Mouse (Mus musculus): ENCODE data around the gene Top1. TPM values are rescaled to one million over a fixed set of nuclear protein-coding genes. Genes with fewer than 3 reads are reported as not detected.

The Top1 gene
- polyA plus RNA-seq (2014; fragmentation: Nextera tagmentation; extraction: Ambion mirVana), result 84.0 and 85.1 TPM in 2 replicates

DNA sequence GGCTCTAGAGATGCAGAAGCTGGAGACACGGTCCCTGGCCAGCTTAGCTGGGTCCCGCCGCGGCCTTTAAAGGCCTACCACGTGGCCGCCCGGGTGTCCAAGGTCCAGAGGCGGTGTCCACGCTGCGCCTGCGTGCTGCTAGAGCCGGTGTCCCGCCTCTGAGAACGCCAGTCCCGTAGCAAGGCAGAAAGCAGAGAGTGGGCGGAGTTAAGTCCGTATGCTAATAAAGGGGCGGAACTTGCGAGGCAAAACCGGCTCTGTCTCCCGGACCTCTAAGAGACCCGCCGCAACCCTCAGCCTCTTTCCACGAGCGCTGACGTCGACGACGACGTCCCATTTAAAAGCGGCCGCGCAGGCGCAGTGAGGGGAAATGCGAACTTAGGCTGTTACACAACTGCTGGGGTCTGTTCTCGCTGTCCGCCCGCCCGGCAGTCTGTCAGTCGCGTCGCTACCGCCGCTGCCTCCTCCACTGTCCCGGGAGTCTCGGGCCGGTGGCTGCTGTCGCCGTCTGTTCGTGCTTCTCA is at the start of gene Top1:
TSS of gene Top1 (plus strand) at position 275 of the 524 bp plus-strand sequence.
- Histone ChIP-seq H3K27me3 (replicated peaks; ENCODE audit: control insufficient read depth, insufficient read depth, low read length) (no peaks in the 10 kb centered on the region), H3K36me3 (ENCODE audit: control insufficient read depth, insufficient read depth, low read length) (no peaks in the 10 kb centered on the region), H3K9ac (ENCODE audit: low read length) (peak within 1 kb of the TSS; percentile 100), H3K4me3 (ENCODE audit: low read depth, low read length) (peak within 1 kb of the TSS; percentile 100), H3K27ac (ENCODE audit: low read depth, low read length) (peak within 1 kb of the TSS; percentile 99), H3K9me3 (replicated peaks; ENCODE audit: control insufficient read depth, low read length) (no peaks in the 10 kb centered on the region), H3K4me2 (ENCODE audit: low read length) (peak within 1 kb of the TSS; percentile 94), H3K4me1 (ENCODE audit: control insufficient read depth, insufficient read depth, low read length) (peaks cover 15% of the 10 kb centered on the region)
- peak; percentile 96 for ATAC-seq
- WGBS, result under 1% methylated on average over 50 of the region's 50 CpGs
- peak; percentile 100 for DNase-seq (ENCODE audit: low spot score)

GRCm38 (mm10) chr2:160597582-160598281 is 48.0 kb upstream of the Top1 start:
- 29% methylated on average over 12 of the region's 12 CpGs for WGBS
- no peak overlapping the region for H3K27ac ChIP-seq (ENCODE audit: low read depth, low read length)
- H3K9me3 ChIP-seq (replicated peaks; ENCODE audit: control insufficient read depth, low read length), result no peaks in the 10 kb centered on the region
- no peak overlapping the region for H3K9ac ChIP-seq (ENCODE audit: low read length)
- no peaks in the 10 kb centered on the region for H3K36me3 ChIP-seq (ENCODE audit: control insufficient read depth, insufficient read depth, low read length)
- DNase-seq (ENCODE audit: low spot score) (peak; percentile 83), ATAC-seq (peak; percentile 89)
- H3K4me3 ChIP-seq (ENCODE audit: low read depth, low read length), result no peak overlapping the region
- no peak overlapping the region for H3K4me2 ChIP-seq (ENCODE audit: low read length)
- H3K27me3 ChIP-seq (replicated peaks; ENCODE audit: control insufficient read depth, insufficient read depth, low read length), result no peaks in the 10 kb centered on the region
- H3K4me1 ChIP-seq (ENCODE audit: control insufficient read depth, insufficient read depth, low read length), result no peaks in the 10 kb centered on the region

GRCm38 (mm10) chr2:160601805-160602204 is 43.9 kb upstream of the Top1 start:
- H3K27me3 ChIP-seq (replicated peaks; ENCODE audit: control insufficient read depth, insufficient read depth, low read length), result no peaks in the 10 kb centered on the region
- 36% methylated on average over 1 of the region's 1 CpGs for WGBS
- peak; percentile 46 for DNase-seq (ENCODE audit: low spot score)

GRCm38 (mm10) chr2:160603154-160603933 is 42.3 kb upstream of the Top1 start:
- H3K36me3 ChIP-seq (ENCODE audit: control insufficient read depth, insufficient read depth, low read length), result no peaks in the 10 kb centered on the region
- no peak overlapping the region for H3K4me3 ChIP-seq (ENCODE audit: low read depth, low read length)
- no peak overlapping the region for H3K4me2 ChIP-seq (ENCODE audit: low read length)
- 77% methylated on average over 10 of the region's 10 CpGs for WGBS
- H3K9ac ChIP-seq (ENCODE audit: low read length), result no peak overlapping the region
- H3K4me1 ChIP-seq (ENCODE audit: control insufficient read depth, insufficient read depth, low read length), result no peaks in the 10 kb centered on the region
- H3K9me3 ChIP-seq (replicated peaks; ENCODE audit: control insufficient read depth, low read length), result no peaks in the 10 kb centered on the region
- no peak for ATAC-seq
- no peak overlapping the region for H3K27ac ChIP-seq (ENCODE audit: low read depth, low read length)
- no peak for DNase-seq (ENCODE audit: low spot score)
- H3K27me3 ChIP-seq (replicated peaks; ENCODE audit: control insufficient read depth, insufficient read depth, low read length), result no peaks in the 10 kb centered on the region

More at GRCm38 (mm10) chr2:160601805-160602204, 43.9 kb upstream of the Top1 start:
- ATAC-seq, result 0 out of 2 replicates have a peak, but pooled peaks have one; percentile 33
- H3K9ac ChIP-seq (ENCODE audit: low read length), result no peak overlapping the region
- H3K9me3 ChIP-seq (replicated peaks; ENCODE audit: control insufficient read depth, low read length), result no peaks in the 10 kb centered on the region
- no peak overlapping the region for H3K4me2 ChIP-seq (ENCODE audit: low read length)
- H3K27ac ChIP-seq (ENCODE audit: low read depth, low read length), result no peak overlapping the region
- H3K4me1 ChIP-seq (ENCODE audit: control insufficient read depth, insufficient read depth, low read length), result no peaks in the 10 kb centered on the region
- H3K36me3 ChIP-seq (ENCODE audit: control insufficient read depth, insufficient read depth, low read length), result no peaks in the 10 kb centered on the region
- no peak overlapping the region for H3K4me3 ChIP-seq (ENCODE audit: low read depth, low read length)

GRCm38 (mm10) chr2:160610012-160610411 is 35.7 kb upstream of the Top1 start:
- 35% methylated on average over 2 of the region's 2 CpGs for WGBS
- peak; percentile 97 for ATAC-seq

GRCm38 (mm10) chr2:160613186-160613919 is 32.3 kb upstream of the Top1 start:
- no peak overlapping the region for H3K27ac ChIP-seq (ENCODE audit: low read depth, low read length)
- H3K4me2 ChIP-seq (ENCODE audit: low read length), result no peak overlapping the region
- DNase-seq (ENCODE audit: low spot score) (no peak), ATAC-seq (no peak)
- H3K4me3 ChIP-seq (ENCODE audit: low read depth, low read length), result no peak overlapping the region
- no peak overlapping the region for H3K9ac ChIP-seq (ENCODE audit: low read length)
- H3K27me3 ChIP-seq (replicated peaks; ENCODE audit: control insufficient read depth, insufficient read depth, low read length), result no peaks in the 10 kb centered on the region
- no peaks in the 10 kb centered on the region for H3K9me3 ChIP-seq (replicated peaks; ENCODE audit: control insufficient read depth, low read length)
- no peaks in the 10 kb centered on the region for H3K36me3 ChIP-seq (ENCODE audit: control insufficient read depth, insufficient read depth, low read length)
- 79% methylated on average over 5 of the region's 5 CpGs for WGBS
- H3K4me1 ChIP-seq (ENCODE audit: control insufficient read depth, insufficient read depth, low read length), result 0 out of 2 replicates have a peak, but pooled peaks cover 2% of the 10 kb centered on the region

More at GRCm38 (mm10) chr2:160610012-160610411, 35.7 kb upstream of the Top1 start:
- DNase-seq (ENCODE audit: low spot score), result peak; percentile 93
- Histone ChIP-seq H3K9me3 (replicated peaks; ENCODE audit: control insufficient read depth, low read length) (no peaks in the 10 kb centered on the region), H3K4me2 (ENCODE audit: low read length) (no peak overlapping the region), H3K27ac (ENCODE audit: low read depth, low read length) (peak overlapping the region; percentile 67; the same call in 1 of the 2 replicates), H3K9ac (ENCODE audit: low read length) (no peak overlapping the region), H3K27me3 (replicated peaks; ENCODE audit: control insufficient read depth, insufficient read depth, low read length) (no peaks in the 10 kb centered on the region), H3K36me3 (ENCODE audit: control insufficient read depth, insufficient read depth, low read length) (no peaks in the 10 kb centered on the region), H3K4me3 (ENCODE audit: low read depth, low read length) (no peak overlapping the region), H3K4me1 (ENCODE audit: control insufficient read depth, insufficient read depth, low read length) (no peaks in the 10 kb centered on the region)

DNA sequence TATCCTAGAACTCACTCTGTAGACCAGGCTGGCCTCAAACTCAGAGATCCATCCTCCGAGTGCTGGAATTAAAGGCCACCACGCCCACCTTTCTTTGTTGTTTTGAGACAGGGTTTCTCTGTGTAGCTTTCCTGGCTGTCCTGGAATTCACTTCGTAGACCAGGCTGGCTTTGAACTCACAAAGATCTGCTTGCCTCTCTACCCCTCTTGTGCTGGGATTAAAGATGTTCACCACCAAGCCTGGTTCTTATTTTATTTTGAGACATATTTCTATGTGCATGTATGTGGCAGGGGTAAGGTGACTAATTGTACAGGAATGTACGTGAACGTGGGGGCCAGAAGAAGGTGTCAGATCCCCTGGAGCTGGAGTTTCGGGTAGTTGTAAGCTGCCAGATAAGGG is 27.9 kb upstream of the Top1 start:
- DNase-seq (ENCODE audit: low spot score) (no peak), ATAC-seq (no peak)
- peaks cover 25% of the 10 kb centered on the region for H3K4me1 ChIP-seq (ENCODE audit: control insufficient read depth, insufficient read depth, low read length)
- H3K27ac ChIP-seq (ENCODE audit: low read depth, low read length), result no peak overlapping the region
- no peaks in the 10 kb centered on the region for H3K9me3 ChIP-seq (replicated peaks; ENCODE audit: control insufficient read depth, low read length)
- 87% methylated on average over 6 of the region's 6 CpGs for WGBS
- H3K27me3 ChIP-seq (replicated peaks; ENCODE audit: control insufficient read depth, insufficient read depth, low read length), result no peaks in the 10 kb centered on the region
- no peaks in the 10 kb centered on the region for H3K36me3 ChIP-seq (ENCODE audit: control insufficient read depth, insufficient read depth, low read length)
- no peak overlapping the region for H3K9ac ChIP-seq (ENCODE audit: low read length)
- no peak overlapping the region for H3K4me3 ChIP-seq (ENCODE audit: low read depth, low read length)
- H3K4me2 ChIP-seq (ENCODE audit: low read length), result no peak overlapping the region

GRCm38 (mm10) chr2:160618619-160619220 is 27.0 kb upstream of the Top1 start:
- 54% methylated on average over 6 of the region's 6 CpGs for WGBS
- ATAC-seq (peak; percentile 51; the same call in 1 of the 2 replicates), DNase-seq (ENCODE audit: low spot score) (peak; percentile 73)
- no peak overlapping the region for H3K9ac ChIP-seq (ENCODE audit: low read length)
- no peaks in the 10 kb centered on the region for H3K27me3 ChIP-seq (replicated peaks; ENCODE audit: control insufficient read depth, insufficient read depth, low read length)
- H3K9me3 ChIP-seq (replicated peaks; ENCODE audit: control insufficient read depth, low read length), result no peaks in the 10 kb centered on the region
- H3K4me1 ChIP-seq (ENCODE audit: control insufficient read depth, insufficient read depth, low read length), result peaks cover 25% of the 10 kb centered on the region
- no peak overlapping the region for H3K4me3 ChIP-seq (ENCODE audit: low read depth, low read length)
- no peak overlapping the region for H3K27ac ChIP-seq (ENCODE audit: low read depth, low read length)
- H3K4me2 ChIP-seq (ENCODE audit: low read length), result no peak overlapping the region
- H3K36me3 ChIP-seq (ENCODE audit: control insufficient read depth, insufficient read depth, low read length), result no peaks in the 10 kb centered on the region

All from forebrain, embryonic 14.5 days (tissue).